ENCODE assay signal across 19 mouse cellular contexts in genomic region chr1:131446577-131446976, GRCm38 (mm10).
A peak's percentile ranks its signal among the peaks of the same experiment; 100 is the strongest.
DNase-seq lines count a peak whose midpoint lies in the region; ATAC-seq lines count a peak whose summit lies in the region.
"Had no signal": no experiment of that assay in that cellular context is flagged by ENCODE, and none has a peak within 500 bp of the region (broad histone marks: within the 10 kb centered on the region; RNA-seq: fewer than 3 reads in every experiment).

No protein-coding gene starts in this region.

- H3K4me3 ChIP-seq in heart, embryonic 10.5 days = no peak overlapping the region
- H3K4me3 ChIP-seq: embryonic facial prominence, embryonic 12.5 days; heart, embryonic 12.5 days; midbrain, embryonic 12.5 days; myocyte had no signal

- H3K36me3 ChIP-seq in heart, embryonic 10.5 days = no peaks in the 10 kb centered on the region
- H3K36me3 ChIP-seq: embryonic facial prominence, embryonic 12.5 days; heart, embryonic 12.5 days; midbrain, embryonic 12.5 days had no signal

- no peak overlapping the region for H3K27ac ChIP-seq in heart, embryonic 10.5 days
- H3K27ac ChIP-seq: embryonic facial prominence, embryonic 12.5 days; midbrain, embryonic 12.5 days had no signal

- no peaks in the 10 kb centered on the region for H3K9me3 ChIP-seq in heart, embryonic 10.5 days
- H3K9me3 ChIP-seq: embryonic facial prominence, embryonic 12.5 days; heart, embryonic 12.5 days; midbrain, embryonic 12.5 days had no signal

- 93% methylated on average over 4 of the region's 4 CpGs for WGBS in heart, embryonic 10.5 days

- no peak for ATAC-seq in CD4-positive, CD25-positive, alpha-beta regulatory T cell, adult 4 months
- peak; percentile 36 for ATAC-seq in activated CD4-positive, CD25-positive, alpha-beta regulatory T cell, adult 4 months
- ATAC-seq in monocyte, adult 5-6 weeks (replicated peaks; ENCODE audit: insufficient number of reproducible peaks, low FRiP score, low TSS enrichment, poor library complexity, severe bottlenecking) = peak; percentile 83
- ATAC-seq: forebrain, postnatal 0 days; lung, postnatal 0 days had no signal

- DNase-seq in CD4-positive, CD25-positive, alpha-beta regulatory T cell, adult 2 months (ENCODE audit: low read depth, low spot score) = peak; percentile 4
- DNase-seq in induced T-regulatory cell, adult 2 months (ENCODE audit: low read depth) = peak; percentile 36
- DNase-seq in cerebellum, adult 11 months = no peak
- DNase-seq in heart, embryonic 10.5 days (ENCODE audit: low spot score) = no peak
- no peak for DNase-seq in lung, postnatal 25 days (ENCODE audit: low spot score)
- DNase-seq: adrenal gland, adult 2 months; cerebellum, adult 18-20 months; forebrain, postnatal 0 days; gastrocnemius, postnatal 25 days; kidney, postnatal 4 days; right cerebral cortex, adult 18-20 months had no signal

- peaks cover 21% of the 10 kb centered on the region for H3K4me1 ChIP-seq in heart, embryonic 10.5 days
- H3K4me1 ChIP-seq: embryonic facial prominence, embryonic 12.5 days; midbrain, embryonic 12.5 days had no signal

- no peaks in the 10 kb centered on the region for H3K27me3 ChIP-seq in heart, embryonic 10.5 days (ENCODE audit: insufficient read depth, poor library complexity, severe bottlenecking)
- H3K27me3 ChIP-seq: embryonic facial prominence, embryonic 12.5 days; heart, embryonic 12.5 days; midbrain, embryonic 12.5 days had no signal

Comparison
In these comparisons a context has a peak if more than half of its experiments do, and no peak if none do; other contexts are left out.
1. DNase-seq: peak in CD4-positive, CD25-positive, alpha-beta regulatory T cell, adult 2 months (single experiment) and induced T-regulatory cell, adult 2 months (single experiment); none in cerebellum, adult 11 months (single experiment), heart, embryonic 10.5 days (single experiment) and lung, postnatal 25 days (single experiment).